Mouse (Mus musculus) ES-E14 (cell line): ENCODE measurements around the gene Olfr768.

Source experiments
- CHD2 ChIP-seq: IDR thresholded peaks from 2 replicates; pipeline ENCODE4 v1.6.1; 2014; ENCODE audit warnings: mild to moderate bottlenecking, low read depth, low read length, inconsistent platforms
- MAFK ChIP-seq: IDR thresholded peaks from 2 replicates; pipeline ENCODE4 v1.6.1; 2014; ENCODE audit warnings: mild to moderate bottlenecking, low read depth, low read length, inconsistent platforms; ENCODE audit not compliant: insufficient read depth

DNA sequence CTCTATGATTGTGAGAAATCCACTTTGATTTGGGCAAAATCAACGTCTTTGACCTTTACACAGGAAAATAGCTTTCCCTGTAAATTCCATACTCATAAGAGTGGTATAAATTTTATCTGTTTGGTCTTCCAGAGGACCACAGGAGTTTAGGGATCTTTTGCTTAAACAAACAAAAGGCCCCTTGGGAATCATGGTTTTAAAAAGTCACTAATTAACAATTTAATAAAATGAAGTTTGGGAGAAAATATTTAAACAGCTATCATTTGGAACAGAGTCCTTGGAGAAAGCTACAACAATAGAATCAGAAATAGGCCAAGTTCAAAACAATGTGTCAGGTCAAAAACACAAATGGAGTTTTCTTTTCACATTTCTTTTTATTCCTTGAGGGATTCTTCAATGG is at the start of gene Olfr768:
- TF ChIP-seq MAFK (no peak), CHD2 (no peak)
